Mouse (Mus musculus) lung, adult 2 months (tissue): Measurements from ENCODE around the gene Cdkn1b.

ENCODE experiments used
- CTCF ChIP-seq: fragments of 200-500 bp; IDR thresholded peaks from 2 replicates; pipeline ENCODE4 v1.5.1; 2011; ENCODE audit warnings: mild to moderate bottlenecking, low read length, control low read depth; ENCODE audit not compliant: insufficient read depth
- POLR2A ChIP-seq: fragments of 200-500 bp; IDR thresholded peaks from 2 replicates; pipeline ENCODE4 v1.6.1; 2011; ENCODE audit warnings: low read depth, mild to moderate bottlenecking, control low read depth, low read length, borderline replicate concordance; ENCODE audit errors: extremely low read depth

DNA sequence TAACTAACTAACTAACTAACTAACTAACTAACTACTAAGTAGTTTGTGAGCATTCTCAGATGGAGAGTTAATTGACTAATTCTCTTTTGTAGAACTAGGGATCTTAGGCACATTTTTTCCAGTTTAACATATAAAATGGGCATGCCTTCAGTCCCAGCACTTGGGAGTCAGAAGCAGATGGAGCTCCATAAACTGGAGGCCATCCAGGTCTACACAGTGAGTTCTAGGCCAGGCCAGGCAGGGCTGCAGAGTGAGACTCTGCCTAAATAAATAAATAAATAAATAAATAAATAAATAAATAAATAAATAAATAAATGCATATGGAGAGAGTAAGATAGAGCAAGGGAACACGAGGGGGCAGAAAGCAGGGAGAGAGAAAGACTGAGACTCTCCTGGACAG lies 42.3 kb upstream of the Cdkn1b start:
- no peak for TF ChIP-seq CTCF
- no peak for TF ChIP-seq POLR2A
